Mouse (Mus musculus) G1E (cell line): Measurements from ENCODE around the gene 1700008O03Rik. TPM values are rescaled to one million over a fixed set of nuclear protein-coding genes. Genes with fewer than 3 reads are reported as not detected.

ENCODE experiments used
- ATAC-seq: 2 replicates; pipeline ENCODE4 v1.8.0; 2016; ENCODE audit warnings: mild to moderate bottlenecking; ENCODE audit not compliant: insufficient number of reproducible peaks, poor library complexity, low FRiP score, severe bottlenecking; ENCODE audit errors: extremely low read depth
- DNase-seq: peaks from one replicate; pipeline ENCODE4 v3.0.0; 2012; ENCODE audit warnings: low spot score
- H3K27me3 ChIP-seq: 2 replicates; pipeline ENCODE4 v1.6.1; 2012; ENCODE audit warnings: mild to moderate bottlenecking, low read length, inconsistent platforms; ENCODE audit not compliant: insufficient read depth
- H3K36me3 ChIP-seq: replicated peaks from 2 replicates; pipeline ENCODE3; 2012; ENCODE audit warnings: mild to moderate bottlenecking, inconsistent platforms
- H3K4me1 ChIP-seq: 2 replicates; pipeline ENCODE4 v1.6.1; 2012; ENCODE audit warnings: low read depth, low read length, inconsistent platforms, mixed read lengths; ENCODE audit not compliant: insufficient read depth
- H3K4me3 ChIP-seq: 2 replicates; pipeline ENCODE4 v1.5.1; 2012; ENCODE audit warnings: low read depth, mild to moderate bottlenecking, inconsistent platforms, low read length, moderate library complexity, mixed read lengths
- H3K9me3 ChIP-seq: replicated peaks from 2 replicates; pipeline ENCODE4 v1.6.1; 2012; ENCODE audit warnings: inconsistent platforms
- CTCF ChIP-seq: IDR thresholded peaks from 2 replicates; pipeline ENCODE4 v1.5.1; 2012; ENCODE audit warnings: low read depth, low read length, inconsistent platforms, mixed read lengths
- GATA1 ChIP-seq: IDR thresholded peaks from 2 replicates; pipeline ENCODE4 v1.6.1; 2012; ENCODE audit warnings: borderline replicate concordance, low read length, inconsistent platforms, mixed read lengths
- GATA2 ChIP-seq: IDR thresholded peaks from 2 replicates; pipeline ENCODE4 v1.6.1; 2012; ENCODE audit warnings: low read depth, low read length, inconsistent platforms, borderline replicate concordance
- POLR2AphosphoS5 ChIP-seq: IDR thresholded peaks from 2 replicates; pipeline ENCODE4 v1.6.1; 2012; ENCODE audit warnings: low read depth, low read length, inconsistent platforms; ENCODE audit not compliant: insufficient replicate concordance
- TAL1 ChIP-seq: conservative IDR thresholded peaks from 2 replicates; pipeline ENCODE4 v1.6.1; 2012; ENCODE audit warnings: low read depth, low read length, inconsistent platforms, mixed read lengths
- polyA plus RNA-seq: library from polyadenylated mRNA; stranded (reverse); fragments of >175 nt; gene quantifications from 2 replicates; pipeline ENCODE4 v1.2.3, GENCODE M21; 2012
- total RNA-seq, 2 experiments: library from RNA; stranded (forward) in 1 of 2; stranded (reverse) in 1 of 2; fragments of 200-1000 nt in 1 of 2; fragments of >200 nt in 1 of 2; fragmentation: Nextera tagmentation in 1 of 2; gene quantifications; 2 replicates each; pipeline ENCODE4 v1.2.3; 2014 to 2017

The 1700008O03Rik gene
- total and polyA plus RNA-seq, 3 experiments = 0.11 to 2.5 (median 0.49) TPM

DNA sequence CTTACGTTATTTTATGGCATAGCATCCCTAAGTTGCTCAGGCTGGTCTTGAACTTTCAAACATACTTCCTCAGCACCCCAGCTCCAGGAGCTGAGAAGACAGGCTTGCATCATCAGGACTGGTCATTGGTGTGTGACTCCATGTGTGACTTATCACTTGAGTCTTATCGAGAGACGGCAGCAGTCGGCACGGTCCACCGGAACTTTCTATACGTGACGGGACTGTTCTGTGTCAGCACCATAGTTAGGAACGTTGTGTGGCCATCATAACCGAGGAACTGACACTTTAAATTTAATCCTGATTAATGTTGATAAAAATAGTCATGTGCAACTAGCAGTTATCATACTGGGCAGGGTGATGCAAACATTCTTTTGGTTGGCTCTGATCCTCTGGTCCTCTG is 44.5 kb downstream of the 1700008O03Rik start:
- Histone ChIP-seq H3K27me3 (peaks cover 31% of the 10 kb centered on the region), H3K36me3 (no peaks in the 10 kb centered on the region), H3K4me3 (no peak overlapping the region), H3K4me1 (peaks cover 7% of the 10 kb centered on the region; the same call in 1 of the 2 replicates), H3K9me3 (no peaks in the 10 kb centered on the region)
- DNase-seq = no peak
- ATAC-seq = no peak
- TF ChIP-seq POLR2AphosphoS5 (no peak), CTCF (no peak), GATA2 (no peak), GATA1 (no peak), TAL1 (no peak)

DNA sequence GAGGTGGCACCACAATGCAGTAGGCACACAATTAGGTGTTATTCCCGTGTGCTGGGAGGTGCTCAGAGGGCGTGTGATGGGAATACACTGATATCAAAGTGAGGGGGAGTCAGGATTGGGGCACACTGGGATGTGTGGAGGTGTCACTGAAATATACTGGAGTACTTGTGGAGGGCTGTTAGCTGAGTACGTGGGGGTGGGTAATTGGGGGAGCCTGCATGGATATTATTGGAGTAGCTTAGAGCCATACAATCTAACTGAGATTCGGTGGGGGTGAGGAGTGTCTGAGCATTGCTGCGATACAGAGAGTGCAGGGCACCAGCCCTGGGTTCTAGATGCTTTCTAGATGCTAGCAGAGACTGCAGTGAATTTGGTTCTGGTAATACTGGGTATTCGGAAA is 45.4 kb downstream of the 1700008O03Rik start:
- ATAC-seq = no peak
- no peak for DNase-seq
- Histone ChIP-seq H3K27me3 (peaks cover 26% of the 10 kb centered on the region), H3K4me1 (peaks cover 7% of the 10 kb centered on the region; the same call in 1 of the 2 replicates), H3K4me3 (no peak overlapping the region), H3K36me3 (no peaks in the 10 kb centered on the region), H3K9me3 (no peaks in the 10 kb centered on the region)
- no peak for TF ChIP-seq TAL1
- no peak for TF ChIP-seq GATA2
- TF ChIP-seq CTCF = no peak
- TF ChIP-seq GATA1 = no peak
- no peak for TF ChIP-seq POLR2AphosphoS5

DNA sequence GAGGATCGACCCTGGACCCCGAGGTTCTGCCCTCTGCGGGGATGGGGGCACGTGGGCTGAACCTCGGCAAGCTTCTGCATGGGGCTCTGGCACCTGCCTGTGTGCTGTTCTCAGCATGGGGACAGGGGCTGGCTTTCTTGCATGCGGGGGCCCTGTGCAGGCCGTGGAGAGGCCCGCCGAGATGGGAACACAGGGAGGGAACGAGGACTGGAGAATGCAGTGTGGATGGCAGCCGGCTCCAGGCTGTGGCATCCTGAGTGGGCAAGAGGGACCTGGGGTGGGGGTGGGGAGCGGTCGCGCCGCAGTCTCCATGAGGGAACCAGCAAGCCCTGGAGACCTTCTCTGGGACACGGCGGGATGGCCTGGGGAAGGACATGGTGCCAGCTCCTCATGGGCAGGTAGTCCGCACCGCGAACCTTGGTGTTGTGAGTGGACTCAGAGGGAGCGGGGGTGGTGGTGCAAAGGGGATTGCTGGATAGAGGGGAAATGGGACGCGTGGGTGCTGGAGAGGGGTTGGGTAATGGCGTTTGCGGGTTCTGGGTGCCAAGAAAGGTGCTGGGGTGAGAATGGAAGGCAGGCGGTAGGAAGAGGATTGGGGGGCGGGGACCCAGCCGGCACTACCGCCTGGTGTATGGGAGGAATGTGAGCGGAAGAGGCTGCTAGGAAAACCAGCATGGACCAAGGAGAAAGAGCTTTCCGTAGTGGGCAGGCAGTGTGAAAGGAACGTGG is 48.3 kb downstream of the 1700008O03Rik start:
- DNase-seq (no peak), ATAC-seq (no peak)
- no peaks in the 10 kb centered on the region for H3K9me3 ChIP-seq
- no peaks in the 10 kb centered on the region for H3K4me1 ChIP-seq
- peaks cover 19% of the 10 kb centered on the region for H3K27me3 ChIP-seq
- TF ChIP-seq CTCF (no peak), POLR2AphosphoS5 (no peak), GATA2 (no peak), TAL1 (no peak), GATA1 (no peak)
- H3K4me3 ChIP-seq = no peak overlapping the region
- H3K36me3 ChIP-seq = no peaks in the 10 kb centered on the region

DNA sequence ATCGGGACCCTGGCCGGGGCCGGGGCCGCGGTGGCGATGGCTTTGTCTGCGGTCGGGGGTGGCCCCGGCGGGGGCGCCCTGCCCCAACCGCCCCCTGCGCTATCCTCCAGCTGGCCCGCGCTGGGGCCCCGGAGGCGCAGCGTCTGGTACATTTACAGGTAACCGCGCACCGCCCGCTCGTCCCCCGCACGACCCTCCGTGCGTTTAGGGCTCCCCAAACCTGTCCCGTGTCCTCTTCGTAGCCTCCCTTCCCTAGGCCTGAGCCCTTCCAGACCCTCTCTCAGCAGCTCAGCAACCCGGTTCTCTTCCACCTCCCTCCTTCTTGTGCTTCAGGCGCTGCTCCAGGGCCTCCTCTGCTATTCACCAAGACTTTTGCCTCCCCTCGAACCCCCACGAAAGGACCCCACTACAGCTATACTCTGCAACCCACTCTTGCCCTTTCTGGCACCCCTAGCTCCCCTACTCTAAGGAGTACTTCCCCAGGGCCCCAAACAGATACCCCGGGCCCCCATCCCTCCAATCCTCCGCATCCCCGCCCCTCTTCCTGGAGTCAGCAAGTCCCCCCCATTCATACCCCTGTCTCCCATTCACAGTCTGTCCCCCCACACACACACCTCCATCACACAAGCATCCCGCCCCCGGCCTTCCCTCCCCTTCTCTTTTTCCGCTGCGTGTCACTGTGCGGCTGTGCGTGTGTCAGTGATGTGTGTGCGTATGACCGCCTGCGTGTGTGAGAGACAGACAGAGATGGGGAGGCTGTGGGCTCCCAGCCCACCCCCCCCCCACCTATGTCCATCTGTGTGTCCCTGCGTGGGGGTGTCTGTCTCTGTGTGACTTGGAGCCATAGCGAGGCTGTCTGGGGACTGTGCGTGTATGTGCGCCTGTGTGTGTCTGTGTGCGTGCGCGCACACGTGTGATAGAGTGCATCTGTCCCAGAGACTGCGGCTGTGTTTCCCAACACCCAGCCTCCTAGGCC is 49.3 kb downstream of the 1700008O03Rik start:
- Histone ChIP-seq H3K27me3 (peaks cover 15% of the 10 kb centered on the region), H3K9me3 (no peaks in the 10 kb centered on the region), H3K4me3 (no peak overlapping the region), H3K4me1 (no peaks in the 10 kb centered on the region), H3K36me3 (no peaks in the 10 kb centered on the region)
- TF ChIP-seq CTCF (no peak), POLR2AphosphoS5 (no peak), GATA2 (no peak), TAL1 (no peak), GATA1 (no peak)
- ATAC-seq (no peak), DNase-seq (no peak)

DNA sequence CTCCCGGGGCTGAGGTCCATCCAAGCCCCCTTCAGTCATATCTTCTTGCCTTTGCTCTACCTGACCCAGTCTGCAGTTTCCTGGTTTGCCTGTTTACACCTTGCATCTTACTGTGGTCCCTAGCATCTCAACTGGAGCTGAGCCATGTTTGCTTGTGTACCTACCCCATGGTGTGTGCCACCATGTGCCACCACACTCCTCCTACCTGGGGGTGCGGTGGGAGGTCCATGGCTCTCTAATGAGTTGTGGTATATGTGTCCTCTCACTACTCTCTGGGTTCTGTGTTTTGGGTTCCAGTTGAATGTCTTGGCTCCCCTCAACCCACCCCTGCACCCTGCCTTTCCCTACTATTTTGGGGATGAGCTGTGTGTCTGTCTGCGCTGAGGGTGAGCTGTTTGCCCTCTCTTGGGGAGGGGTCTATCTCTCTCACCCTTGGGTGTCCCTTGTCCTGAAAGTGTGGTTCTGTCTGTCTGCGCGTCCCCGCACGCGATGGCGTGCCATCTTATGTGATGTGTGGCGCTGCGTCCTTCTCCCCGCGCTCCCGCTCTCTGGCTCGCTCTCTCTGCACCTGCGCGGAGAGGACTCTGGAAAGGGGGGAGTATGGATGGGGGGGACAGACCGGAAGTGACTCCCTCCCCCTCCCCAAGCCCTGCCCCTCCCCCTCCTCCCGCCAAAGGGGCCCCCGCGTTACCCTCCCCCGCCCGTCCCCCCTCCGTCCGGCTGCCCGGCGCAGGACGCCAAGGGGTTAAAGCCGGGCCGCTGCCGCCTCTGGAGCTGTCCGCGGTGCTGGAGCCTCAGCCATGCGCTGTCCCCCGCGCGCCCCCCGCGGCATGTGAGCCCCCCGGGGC is 50.4 kb downstream of the 1700008O03Rik start:
- Histone ChIP-seq H3K9me3 (no peaks in the 10 kb centered on the region), H3K4me1 (no peaks in the 10 kb centered on the region), H3K27me3 (peaks cover 12% of the 10 kb centered on the region), H3K4me3 (no peak overlapping the region), H3K36me3 (no peaks in the 10 kb centered on the region)
- TF ChIP-seq GATA1 = no peak
- TF ChIP-seq CTCF = no peak
- TF ChIP-seq GATA2 = no peak
- TF ChIP-seq TAL1 = no peak
- TF ChIP-seq POLR2AphosphoS5 = no peak
- DNase-seq (no peak), ATAC-seq (no peak)
